Mouse (Mus musculus): ENCODE measurements around the gene Gper1.

DNA sequence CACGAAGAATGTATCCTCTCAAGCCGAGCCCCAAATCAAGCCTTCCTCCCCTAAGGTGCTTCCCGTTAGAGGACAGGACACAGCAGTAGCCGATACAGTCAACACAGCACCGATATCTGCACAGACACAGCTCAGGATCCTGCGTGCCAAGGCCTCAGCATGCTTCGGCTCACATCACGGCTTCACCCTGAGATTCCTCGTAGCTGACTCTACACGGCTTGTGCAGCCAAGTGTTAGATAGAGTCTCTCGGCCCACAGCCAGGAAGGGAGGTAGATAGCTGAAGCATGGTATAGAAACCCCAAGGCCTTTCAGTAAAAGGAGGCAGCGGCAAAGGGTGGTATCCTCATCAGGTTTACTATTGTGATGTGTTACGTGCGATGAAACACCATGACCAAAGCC is 23.0 kb upstream of the Gper1 start:
- TF ChIP-seq POLR2A (IDR thresholded peaks at IDR 0.05; ENCODE audit: control insufficient read depth, extremely low read depth, insufficient read depth, low read length, poor library complexity) (no peak), CTCF (IDR thresholded peaks at IDR 0.05; ENCODE audit: borderline replicate concordance, control insufficient read depth, extremely low read depth, insufficient read depth, low read length, poor library complexity) (no peak)
